Mouse (Mus musculus): ENCODE data around the gene Enam.

GRCm38 (mm10) chr5:88545536-88545935, 57.8 kb downstream of the Enam start:
- TF ChIP-seq POLR2A (IDR thresholded peaks at IDR 0.05; ENCODE audit: control insufficient read depth, low read depth, low read length) (no peak), CTCF (IDR thresholded peaks at IDR 0.05; ENCODE audit: control insufficient read depth, insufficient read depth, insufficient replicate concordance, low read depth, low read length) (no peak)

Data from testis, adult 2 months (tissue).